Mouse (Mus musculus) frontal cortex, postnatal 25 days (tissue): ENCODE data around the gene Sema7a.

Experiments used
- DNase-seq, 2 experiments: peaks; one replicate each; pipeline ENCODE4 v3.0.0; 2022; ENCODE audit warnings: low spot score in 2 of 2

Sema7a gene

GRCm38 (mm10) chr9:58011027-58011426 is 71.1 kb downstream of the Sema7a start:
- DNase-seq: no peak

- DNase-seq: no peak
These were observed 71.6 kb downstream of the Sema7a start for GRCm38 (mm10) chr9:58011552-58011951.
